Mouse (Mus musculus): ENCODE results near the gene Fgd6. TPM values are rescaled to one million over a fixed set of nuclear protein-coding genes. Genes with fewer than 3 reads are reported as not detected.

Fgd6 gene
- polyA plus RNA-seq, 1 experiment from 2014 or later: 3.4 TPM

- Histone ChIP-seq H3K27ac (no peak overlapping the region), H3K27me3 (replicated peaks) (no peaks in the 10 kb centered on the region), H3K9ac (no peak overlapping the region), H3K4me3 (replicated peaks) (no peak overlapping the region), H3K36me3 (no peaks in the 10 kb centered on the region), H3K4me1 (replicated peaks) (peaks cover 16% of the 10 kb centered on the region), H3K4me2 (replicated peaks) (no peak overlapping the region), H3K9me3 (no peaks in the 10 kb centered on the region)
- ATAC-seq: no peak
- WGBS: 84% methylated on average over 14 of the region's 14 CpGs
Observed at GRCm38 (mm10) chr10:94076966-94077825, 41.4 kb downstream of the Fgd6 start.

- Histone ChIP-seq H3K27me3 (replicated peaks) (no peaks in the 10 kb centered on the region), H3K4me1 (replicated peaks) (peaks cover 9% of the 10 kb centered on the region), H3K4me3 (replicated peaks) (no peak overlapping the region), H3K4me2 (replicated peaks) (no peak overlapping the region), H3K36me3 (no peaks in the 10 kb centered on the region), H3K9me3 (no peaks in the 10 kb centered on the region), H3K9ac (no peak overlapping the region), H3K27ac (peak overlapping the region; percentile 4; the same call in 1 of the 2 replicates)
- 58% methylated on average over 3 of the region's 3 CpGs for WGBS
- peak; percentile 77 for ATAC-seq
Observed at GRCm38 (mm10) chr10:94080740-94081139, 44.9 kb downstream of the Fgd6 start.

GRCm38 (mm10) chr10:94082040-94082734 lies 46.4 kb downstream of the Fgd6 start:
- Histone ChIP-seq H3K27ac (peak overlapping the region; percentile 59), H3K36me3 (no peaks in the 10 kb centered on the region), H3K9me3 (no peaks in the 10 kb centered on the region), H3K4me1 (replicated peaks) (peaks cover 9% of the 10 kb centered on the region), H3K4me3 (replicated peaks) (no peak overlapping the region), H3K4me2 (replicated peaks) (0 out of 2 replicates have a peak overlapping the region, but pooled peaks have one; percentile 2), H3K27me3 (replicated peaks) (no peaks in the 10 kb centered on the region), H3K9ac (no peak overlapping the region)
- WGBS: 40% methylated on average over 7 of the region's 7 CpGs
- ATAC-seq: peak; percentile 82

- H3K4me2 ChIP-seq (replicated peaks): no peak overlapping the region
- H3K36me3 ChIP-seq: no peaks in the 10 kb centered on the region
- no peaks in the 10 kb centered on the region for H3K27me3 ChIP-seq (replicated peaks)
- H3K9ac ChIP-seq: no peak overlapping the region
- H3K27ac ChIP-seq: no peak overlapping the region
- ATAC-seq: no peak
- H3K9me3 ChIP-seq: no peaks in the 10 kb centered on the region
- no peak overlapping the region for H3K4me3 ChIP-seq (replicated peaks)
- H3K4me1 ChIP-seq (replicated peaks): peaks cover 5% of the 10 kb centered on the region
- 79% methylated on average over 8 of the region's 8 CpGs for WGBS
Observed at GRCm38 (mm10) chr10:94086315-94086714, 50.5 kb downstream of the Fgd6 start.

- Histone ChIP-seq H3K4me1 (replicated peaks) (no peaks in the 10 kb centered on the region; the same call in 1 of the 2 replicates), H3K4me2 (replicated peaks) (no peak overlapping the region), H3K27me3 (replicated peaks) (no peaks in the 10 kb centered on the region), H3K36me3 (no peaks in the 10 kb centered on the region), H3K4me3 (replicated peaks) (no peak overlapping the region), H3K9ac (no peak overlapping the region), H3K9me3 (no peaks in the 10 kb centered on the region), H3K27ac (no peak overlapping the region)
- ATAC-seq: peak; percentile 77
- WGBS: 59% methylated on average over 8 of the region's 11 CpGs
Observed at GRCm38 (mm10) chr10:94087367-94088077, 51.7 kb downstream of the Fgd6 start.

- no peak overlapping the region for H3K9ac ChIP-seq
- H3K9me3 ChIP-seq: no peaks in the 10 kb centered on the region
- 79% methylated on average over 3 of the region's 3 CpGs for WGBS
- no peaks in the 10 kb centered on the region for H3K36me3 ChIP-seq
- no peak for ATAC-seq
- H3K4me3 ChIP-seq (replicated peaks): no peak overlapping the region
- H3K27ac ChIP-seq: no peak overlapping the region
- H3K27me3 ChIP-seq (replicated peaks): no peaks in the 10 kb centered on the region
- H3K4me2 ChIP-seq (replicated peaks): no peak overlapping the region
- H3K4me1 ChIP-seq (replicated peaks): no peaks in the 10 kb centered on the region; the same call in 1 of the 2 replicates
Observed at GRCm38 (mm10) chr10:94090032-94090431, 54.2 kb downstream of the Fgd6 start.

- Histone ChIP-seq H3K4me3 (replicated peaks) (no peak overlapping the region), H3K9me3 (no peaks in the 10 kb centered on the region), H3K27me3 (replicated peaks) (no peaks in the 10 kb centered on the region), H3K36me3 (no peaks in the 10 kb centered on the region), H3K4me2 (replicated peaks) (no peak overlapping the region), H3K27ac (no peak overlapping the region), H3K4me1 (replicated peaks) (0 out of 2 replicates have a peak, but pooled peaks cover 2% of the 10 kb centered on the region), H3K9ac (no peak overlapping the region)
- no peak; the same call in 1 of the 2 replicates for ATAC-seq
- WGBS: 59% methylated on average over 5 of the region's 5 CpGs
Observed at GRCm38 (mm10) chr10:94093534-94093933, 57.7 kb downstream of the Fgd6 start.

- no peak overlapping the region for H3K4me2 ChIP-seq (replicated peaks)
- 0 out of 2 replicates have a peak, but pooled peaks cover 2% of the 10 kb centered on the region for H3K4me1 ChIP-seq (replicated peaks)
- H3K27ac ChIP-seq: no peak overlapping the region
- H3K4me3 ChIP-seq (replicated peaks): no peak overlapping the region
- peak; percentile 41; the same call in 1 of the 2 replicates for ATAC-seq
- H3K9ac ChIP-seq: no peak overlapping the region
- H3K9me3 ChIP-seq: no peaks in the 10 kb centered on the region
- no peaks in the 10 kb centered on the region for H3K36me3 ChIP-seq
- 62% methylated on average over 17 of the region's 17 CpGs for WGBS
- H3K27me3 ChIP-seq (replicated peaks): no peaks in the 10 kb centered on the region
Observed at GRCm38 (mm10) chr10:94095743-94096465, 60.1 kb downstream of the Fgd6 start.

GRCm38 (mm10) chr10:94097081-94097845 lies 61.5 kb downstream of the Fgd6 start:
- Histone ChIP-seq H3K36me3 (no peaks in the 10 kb centered on the region), H3K4me1 (replicated peaks) (0 out of 2 replicates have a peak, but pooled peaks cover 2% of the 10 kb centered on the region), H3K27me3 (replicated peaks) (no peaks in the 10 kb centered on the region), H3K4me3 (replicated peaks) (no peak overlapping the region), H3K9me3 (no peaks in the 10 kb centered on the region), H3K4me2 (replicated peaks) (no peak overlapping the region), H3K9ac (no peak overlapping the region), H3K27ac (no peak overlapping the region)
- WGBS: 80% methylated on average over 3 of the region's 3 CpGs
- ATAC-seq: peak; percentile 26; the same call in 1 of the 2 replicates

GRCm38 (mm10) chr10:94098100-94098499 lies 62.3 kb downstream of the Fgd6 start:
- no peaks in the 10 kb centered on the region for H3K27me3 ChIP-seq (replicated peaks)
- 0 out of 2 replicates have a peak, but pooled peaks cover 2% of the 10 kb centered on the region for H3K4me1 ChIP-seq (replicated peaks)
- no peak overlapping the region for H3K9ac ChIP-seq
- H3K27ac ChIP-seq: no peak overlapping the region
- ATAC-seq: no peak
- H3K4me2 ChIP-seq (replicated peaks): no peak overlapping the region
- no peak overlapping the region for H3K4me3 ChIP-seq (replicated peaks)
- 79% methylated on average over 3 of the region's 3 CpGs for WGBS
- no peaks in the 10 kb centered on the region for H3K36me3 ChIP-seq
- H3K9me3 ChIP-seq: no peaks in the 10 kb centered on the region

GRCm38 (mm10) chr10:94105498-94105897 lies 69.7 kb downstream of the Fgd6 start:
- Histone ChIP-seq H3K9ac (no peak overlapping the region), H3K4me1 (replicated peaks) (no peaks in the 10 kb centered on the region), H3K27me3 (replicated peaks) (no peaks in the 10 kb centered on the region), H3K36me3 (peaks cover 3% of the 10 kb centered on the region), H3K4me2 (replicated peaks) (no peak overlapping the region), H3K9me3 (no peaks in the 10 kb centered on the region), H3K4me3 (replicated peaks) (no peak overlapping the region), H3K27ac (no peak overlapping the region)
- WGBS: 91% methylated on average over 10 of the region's 10 CpGs
- ATAC-seq: no peak
